Mouse (Mus musculus): ENCODE results near the gene Syn3. TPM values are rescaled to one million over a fixed set of nuclear protein-coding genes. Genes with fewer than 3 reads are reported as not detected.

The Syn3 gene
- total RNA-seq, 2 experiments from 2014 or later: 0.26 to 0.47 TPM

DNA sequence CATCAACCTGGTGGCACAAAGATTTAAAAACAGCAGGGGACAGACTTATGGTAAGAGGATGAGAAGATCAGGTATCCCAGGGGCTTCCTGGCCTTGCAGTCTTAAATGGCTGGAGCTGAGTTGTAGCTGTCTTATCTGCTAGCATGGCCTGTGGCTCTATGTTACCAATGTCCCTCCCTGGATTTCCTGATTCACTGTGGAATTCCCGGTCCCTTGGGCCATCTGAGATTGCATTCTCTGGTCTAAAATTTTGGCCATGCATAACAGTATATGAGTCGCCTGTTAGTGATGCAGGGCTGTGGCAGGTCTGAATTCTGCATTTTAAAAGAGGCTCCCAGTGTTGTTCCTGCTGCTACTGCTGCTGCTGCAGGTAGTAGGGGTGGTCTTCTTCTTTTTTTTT lies 382.4 kb downstream of the Syn3 start:
- DNase-seq (ENCODE audit: low spot score in 2 of 2): no peak

DNA sequence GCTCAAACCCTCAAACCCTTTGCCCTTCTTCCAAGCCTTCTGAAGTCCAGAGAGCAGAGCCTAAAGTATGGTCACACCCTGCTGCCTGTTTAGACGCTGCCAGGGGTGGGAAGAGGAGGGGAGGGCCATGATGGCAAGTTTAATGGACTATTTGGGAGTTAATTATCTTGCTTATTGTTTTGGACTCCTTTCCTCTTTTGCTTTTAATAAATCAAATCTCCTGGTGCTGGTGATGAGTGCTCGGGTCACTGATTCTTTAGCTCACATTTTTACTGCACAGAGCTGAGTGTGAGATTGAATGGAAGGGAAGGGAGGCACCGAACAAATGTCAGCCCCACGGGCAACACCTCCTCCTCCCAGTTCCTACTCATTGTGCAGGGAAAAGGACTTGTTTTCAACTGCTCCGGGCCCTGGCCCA lies 384.3 kb downstream of the Syn3 start:
- no peak for DNase-seq (ENCODE audit: low spot score in 2 of 2)

DNA sequence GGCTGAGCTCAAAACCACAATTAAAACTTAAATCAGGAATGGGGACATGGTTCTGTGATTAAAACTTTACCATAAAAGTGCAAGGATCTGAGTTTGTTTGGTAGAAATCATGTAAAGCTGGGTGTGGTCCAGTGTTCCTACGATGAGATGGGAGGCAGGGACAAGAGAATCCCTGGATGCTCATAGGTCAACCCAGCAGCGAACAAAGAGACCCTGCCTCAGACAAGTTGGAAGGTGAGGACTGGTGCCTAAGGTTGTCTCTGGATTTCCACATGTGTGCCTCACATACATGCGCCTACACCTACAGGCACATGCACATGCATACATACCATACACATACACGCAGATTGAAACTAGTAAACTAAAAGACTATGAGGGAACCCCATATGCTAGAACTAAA lies 389.9 kb downstream of the Syn3 start:
- no peak for DNase-seq (ENCODE audit: low spot score in 2 of 2)

DNA sequence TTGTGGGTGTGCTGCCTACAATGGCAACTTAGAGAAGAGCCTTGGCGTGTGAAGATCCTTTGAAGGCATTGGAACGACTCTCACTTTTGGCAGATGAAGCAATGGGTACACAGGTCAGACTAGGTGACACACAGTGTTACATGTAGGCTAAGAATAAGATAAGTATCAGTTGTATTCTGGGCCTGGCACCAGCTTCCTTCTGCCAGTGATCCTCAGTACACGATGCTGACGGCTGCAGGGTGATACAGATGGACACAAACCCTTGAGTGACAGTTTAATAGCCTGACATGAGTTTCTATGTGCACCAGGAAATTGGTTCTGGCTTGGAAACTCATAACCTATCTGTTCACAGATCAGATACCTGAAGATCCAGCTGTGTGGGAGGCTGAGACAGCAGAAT lies 391.0 kb downstream of the Syn3 start:
- no peak for DNase-seq (ENCODE audit: low spot score in 2 of 2)

DNA sequence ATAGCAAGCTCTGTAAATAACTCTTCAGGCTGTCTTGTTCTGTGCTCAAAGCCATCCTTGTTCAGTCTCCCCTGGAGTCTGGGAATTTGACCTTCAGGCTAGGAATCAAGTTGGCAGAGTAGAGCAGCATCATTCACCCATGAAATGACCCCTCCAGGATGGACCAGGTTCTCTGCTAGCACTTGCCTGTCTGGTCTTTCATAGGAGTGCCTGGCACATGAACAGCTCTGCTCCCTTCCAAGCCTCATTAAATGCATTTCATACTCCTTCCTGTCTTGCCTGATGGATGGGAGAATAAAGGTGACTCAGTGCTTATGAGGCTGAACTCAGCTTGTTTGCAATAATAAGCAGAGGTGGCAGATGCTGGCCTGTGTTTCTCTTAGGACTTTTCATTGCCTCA lies 394.7 kb downstream of the Syn3 start:
- DNase-seq (ENCODE audit: low spot score in 2 of 2): no peak

DNA sequence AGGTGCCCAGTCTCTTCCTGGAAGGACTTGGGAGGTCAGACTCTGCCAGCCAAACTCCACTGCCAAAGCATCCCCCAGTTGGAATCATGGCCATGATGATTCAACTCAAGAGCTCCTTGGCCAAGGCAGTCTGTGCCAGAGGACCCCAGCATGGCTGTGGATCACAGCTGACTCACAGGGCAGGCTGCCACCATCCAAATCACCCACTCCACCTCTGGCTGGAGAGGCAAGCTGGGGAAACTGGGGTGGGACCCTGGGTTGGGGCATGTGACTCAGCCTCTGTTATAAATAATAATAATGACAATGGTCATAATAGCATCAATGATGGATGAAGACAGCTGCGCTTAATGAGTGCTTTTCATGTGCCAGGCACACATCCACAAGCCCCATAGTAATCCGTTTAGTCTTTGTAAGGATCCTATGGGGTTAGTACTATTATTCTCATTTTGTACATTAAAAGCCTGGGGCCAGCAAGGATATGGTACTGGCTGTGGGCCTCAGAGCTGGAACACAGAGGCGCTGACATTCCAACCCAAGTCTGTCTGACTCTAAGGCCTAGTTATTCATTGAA lies 398.3 kb downstream of the Syn3 start:
- DNase-seq (ENCODE audit: low spot score in 2 of 2): peak in 1 of 2 experiments; percentile 49

DNA sequence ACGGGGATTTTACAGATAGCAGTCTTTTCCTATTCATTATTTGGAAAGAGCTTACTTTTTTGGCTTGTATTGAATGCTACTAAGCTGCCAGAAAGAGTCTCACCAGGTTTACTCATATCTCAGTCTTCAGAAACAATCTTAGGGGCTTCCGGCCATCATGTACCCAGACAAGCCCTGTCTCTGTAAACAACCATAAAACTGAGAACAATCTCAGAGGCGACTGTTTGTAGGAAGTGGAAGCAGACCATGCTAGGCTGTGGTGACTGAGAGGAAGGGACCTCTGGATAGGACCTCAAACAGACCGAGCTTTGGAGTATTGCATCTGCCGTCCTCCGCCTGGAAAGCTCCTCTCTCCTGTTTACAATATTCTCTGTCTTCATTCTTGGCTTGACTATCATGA lies 400.3 kb downstream of the Syn3 start:
- DNase-seq (ENCODE audit: low spot score in 2 of 2): no peak

DNA sequence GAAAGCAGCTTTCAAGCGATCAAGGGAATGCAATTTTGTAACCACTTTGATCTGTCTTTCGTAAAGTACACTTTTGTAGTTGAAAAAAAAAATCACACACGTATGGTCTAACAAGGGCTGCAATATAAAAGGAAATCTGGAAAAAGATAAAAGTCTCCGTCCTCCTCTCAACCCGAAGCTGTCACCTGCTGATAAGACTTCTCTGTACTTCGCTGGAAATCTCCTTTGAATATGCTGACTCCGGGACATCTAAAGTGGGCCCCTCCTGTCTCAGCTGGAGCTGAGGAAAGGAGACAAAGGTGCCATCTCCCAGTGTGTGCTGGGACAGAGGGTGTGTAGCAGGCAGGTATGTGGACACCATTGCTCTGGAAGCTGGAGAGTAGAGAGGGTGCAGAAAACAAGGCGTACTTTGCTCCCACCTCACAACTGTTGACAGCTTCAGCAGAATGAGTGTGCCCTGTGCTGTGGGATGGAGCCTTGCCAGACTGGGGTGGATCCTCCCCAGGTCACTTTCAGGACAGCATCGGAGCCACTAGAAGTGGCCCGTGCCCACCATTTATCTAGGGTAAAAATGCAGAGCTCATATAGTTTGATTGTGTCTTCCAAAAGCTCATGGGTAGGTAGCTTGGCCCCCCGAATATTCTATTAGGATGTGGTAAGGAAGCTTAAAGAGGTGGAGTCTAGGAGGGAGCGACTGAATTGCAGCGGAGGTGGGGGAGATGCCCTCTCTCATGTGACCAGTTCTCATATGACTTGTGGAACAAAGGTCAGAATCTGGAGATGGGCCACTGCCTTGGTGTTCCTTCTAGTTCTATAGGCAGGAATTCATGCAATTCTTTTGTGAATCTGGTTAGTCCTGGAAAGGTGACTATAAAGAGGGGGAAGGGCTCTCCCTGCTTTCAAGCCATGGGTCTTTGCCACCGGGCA lies 405.3 kb downstream of the Syn3 start:
- DNase-seq (ENCODE audit: low spot score in 2 of 2): no peak

DNA sequence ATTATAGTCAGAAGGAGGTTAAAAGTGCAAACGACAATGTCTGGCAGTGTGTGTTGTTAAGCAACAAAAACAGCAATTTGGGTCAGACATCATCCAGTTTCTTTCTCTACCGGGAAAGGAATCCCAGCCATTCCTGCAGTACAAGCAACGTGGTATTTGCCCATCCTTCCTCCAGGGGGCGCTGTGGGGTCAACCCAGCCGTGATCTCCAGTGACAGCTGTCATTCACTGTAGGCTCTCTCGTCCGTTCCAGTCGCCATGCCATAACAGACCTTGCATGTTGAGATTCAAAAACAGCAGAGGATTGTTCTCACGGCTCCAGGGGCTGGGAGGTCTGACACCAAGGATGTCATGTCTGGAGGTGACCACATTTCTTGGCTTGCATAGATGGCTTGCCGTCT lies 406.8 kb downstream of the Syn3 start:
- peak; percentile 28 for DNase-seq (ENCODE audit: low spot score in 2 of 2)

DNA sequence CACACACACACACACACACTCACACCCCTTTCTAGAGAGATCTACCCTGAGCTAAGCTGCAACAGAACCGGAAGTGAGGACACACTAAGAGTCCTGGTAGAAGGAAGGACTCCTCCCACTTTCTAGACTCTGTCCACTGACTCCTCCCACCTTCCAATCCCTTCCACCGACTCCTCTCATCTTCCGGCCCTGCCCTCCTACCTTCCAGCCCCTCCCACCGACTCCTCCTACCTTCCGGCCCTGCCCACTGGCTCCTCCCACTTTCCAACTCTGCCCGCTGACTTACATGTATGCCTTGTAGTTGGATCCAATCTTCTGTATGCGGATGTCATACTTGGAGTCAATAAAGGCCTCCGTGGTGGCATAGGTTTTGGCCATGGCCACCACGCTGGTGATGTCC lies 418.8 kb downstream of the Syn3 start:
- DNase-seq (ENCODE audit: low spot score in 2 of 2): no peak

DNA sequence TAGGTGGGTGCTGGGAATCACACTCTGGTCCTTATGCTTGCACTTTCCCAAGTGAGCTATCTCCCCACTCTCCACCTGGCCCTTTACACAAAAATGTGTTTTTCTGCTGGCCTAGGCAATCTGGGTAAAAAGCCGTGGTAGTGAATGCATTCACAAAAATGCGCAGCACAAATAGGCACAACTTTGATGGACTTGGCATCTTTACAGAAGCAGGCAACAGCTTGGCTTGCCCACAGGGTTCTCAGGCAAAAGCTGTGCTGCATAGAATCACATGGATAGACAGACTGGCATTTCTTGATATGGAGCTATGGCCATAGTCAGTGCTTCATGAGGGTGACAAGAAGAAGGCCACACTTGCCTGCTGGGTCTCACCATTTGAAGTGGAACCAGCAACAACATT lies 419.9 kb downstream of the Syn3 start:
- DNase-seq (ENCODE audit: low spot score in 2 of 2): no peak

DNA sequence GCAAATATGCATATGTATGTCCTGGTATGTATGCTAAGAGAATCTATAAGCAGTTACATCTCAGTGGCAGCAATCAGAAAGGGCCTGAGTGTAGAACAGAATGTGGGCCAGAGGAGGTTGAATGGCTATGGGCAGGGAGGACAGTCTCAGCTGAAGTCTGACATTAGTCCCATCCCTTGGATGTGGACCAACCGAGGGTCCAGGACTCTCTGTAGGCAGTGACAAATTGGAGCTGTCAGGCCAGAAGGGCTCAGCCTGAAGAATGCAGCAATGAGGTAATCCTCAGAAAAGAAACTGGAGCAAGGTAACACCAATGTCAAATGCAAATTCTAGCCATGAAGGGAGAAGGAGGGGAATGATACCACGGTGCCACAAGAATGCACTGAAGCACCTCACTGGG lies 421.4 kb downstream of the Syn3 start:
- no peak for DNase-seq (ENCODE audit: low spot score in 2 of 2)

DNA sequence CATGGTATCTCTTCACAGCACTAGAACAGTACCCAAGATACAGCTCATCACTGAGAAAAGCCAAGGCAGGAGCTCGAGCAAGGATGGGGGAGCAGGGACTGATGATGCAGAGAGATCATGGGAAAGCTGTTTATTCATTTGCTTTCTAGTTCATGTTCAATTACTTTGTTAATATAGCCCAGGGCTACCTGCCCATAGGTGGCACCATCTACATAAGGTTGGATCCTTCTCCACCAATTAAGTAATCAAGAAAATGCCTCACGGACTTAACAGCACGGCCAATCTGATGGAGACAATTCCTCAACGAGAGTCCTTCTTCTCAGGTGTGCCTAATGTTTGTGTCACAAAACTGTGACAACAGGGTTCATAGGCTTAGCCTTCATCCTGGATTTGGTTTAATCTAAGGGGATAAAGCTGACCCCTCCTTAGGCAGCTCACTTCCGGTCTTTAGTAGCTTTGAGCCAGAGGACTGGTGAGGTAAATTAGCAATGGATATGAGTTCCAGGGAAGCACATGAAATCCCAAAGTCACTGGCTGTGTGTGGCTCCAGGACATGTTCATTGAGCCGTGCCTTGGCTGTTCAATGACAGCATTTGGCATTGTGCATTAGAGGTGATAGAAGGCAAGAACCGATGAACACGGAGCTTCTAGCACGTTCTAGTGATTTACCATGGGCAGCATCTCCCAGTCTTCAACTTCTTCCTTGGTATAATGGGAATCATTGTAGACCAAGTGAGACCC lies 423.6 kb downstream of the Syn3 start:
- DNase-seq (ENCODE audit: low spot score in 2 of 2): no peak

DNA sequence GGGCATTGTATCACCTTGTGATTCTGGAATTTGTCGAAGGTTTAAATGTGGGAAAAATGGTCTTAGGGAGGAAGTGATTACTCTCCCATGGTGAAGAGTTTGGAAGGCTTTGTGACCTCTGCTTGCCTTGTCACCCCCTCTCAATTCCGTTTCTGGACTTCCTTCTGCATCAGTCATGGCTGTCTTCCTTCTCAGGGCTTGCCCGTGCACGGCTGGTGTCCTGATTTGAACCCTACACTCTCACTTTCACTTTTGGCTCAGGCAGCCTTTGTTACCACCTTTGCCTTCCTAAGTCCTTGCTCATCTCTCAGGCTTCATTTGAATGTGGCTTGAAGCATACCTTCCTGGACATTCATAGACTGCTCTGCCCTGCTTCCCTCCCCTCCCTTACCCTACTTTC lies 424.6 kb downstream of the Syn3 start:
- no peak for DNase-seq (ENCODE audit: low spot score in 2 of 2)

DNA sequence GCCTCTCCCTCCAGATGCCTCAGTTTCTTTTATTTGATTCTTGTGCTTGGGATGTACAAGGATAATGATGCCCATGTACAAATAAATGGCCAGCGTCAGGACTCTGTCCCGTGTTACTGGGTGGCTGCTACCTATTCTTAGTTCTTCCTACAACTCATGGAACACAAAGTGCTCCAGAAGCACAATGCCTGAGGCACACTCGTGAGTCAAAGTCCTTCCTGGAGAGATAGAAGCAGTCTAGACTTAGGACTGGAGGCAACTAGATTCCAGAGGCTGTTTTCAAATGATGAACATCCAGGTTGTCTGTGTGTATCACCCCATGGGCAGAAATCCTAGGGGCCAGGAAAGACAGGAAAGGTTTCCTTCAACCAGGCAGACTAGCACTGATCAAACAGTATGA lies 427.9 kb downstream of the Syn3 start:
- no peak for DNase-seq (ENCODE audit: low spot score in 2 of 2)

DNA sequence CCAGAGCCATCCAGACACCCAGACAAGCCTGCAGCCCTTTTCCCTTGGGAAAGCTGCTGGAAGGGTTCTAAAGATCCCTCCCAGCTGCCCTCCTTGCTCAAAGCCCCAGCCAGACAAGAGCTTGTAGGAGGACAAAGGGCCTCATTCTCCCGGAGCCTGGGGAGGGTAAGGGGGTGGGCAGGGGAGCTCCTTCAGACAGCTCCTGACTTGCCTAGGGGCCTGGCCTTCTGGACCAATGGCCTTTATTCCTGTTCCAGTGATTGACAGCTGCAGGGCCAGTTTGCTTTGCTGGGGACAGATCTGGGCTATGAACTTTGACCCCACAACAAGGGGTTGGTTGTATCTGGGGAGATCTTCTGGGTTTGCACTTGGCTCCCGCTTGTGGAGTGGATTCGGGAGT lies 429.4 kb downstream of the Syn3 start:
- DNase-seq (ENCODE audit: low spot score in 2 of 2): no peak

DNA sequence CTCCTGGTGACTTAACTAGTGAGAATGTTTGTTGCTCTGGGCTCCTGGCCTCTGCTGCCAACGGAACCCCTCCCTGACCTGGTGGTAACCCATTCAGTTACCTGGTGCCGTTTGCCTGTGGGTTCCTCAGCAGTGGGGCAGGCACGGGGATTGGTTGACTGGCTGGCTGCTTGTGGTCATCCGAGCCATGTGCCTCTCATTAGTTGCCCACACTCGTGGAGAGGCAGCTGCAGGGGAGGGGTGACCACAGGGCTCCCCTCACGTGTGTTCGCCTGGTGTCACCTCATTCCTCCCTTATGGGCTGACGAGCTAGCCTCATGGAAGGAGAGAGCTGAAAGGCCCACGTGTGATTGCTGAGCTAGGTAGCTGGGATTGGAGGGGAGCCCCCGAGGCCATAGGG lies 430.8 kb downstream of the Syn3 start:
- DNase-seq (ENCODE audit: low spot score in 2 of 2): no peak

DNA sequence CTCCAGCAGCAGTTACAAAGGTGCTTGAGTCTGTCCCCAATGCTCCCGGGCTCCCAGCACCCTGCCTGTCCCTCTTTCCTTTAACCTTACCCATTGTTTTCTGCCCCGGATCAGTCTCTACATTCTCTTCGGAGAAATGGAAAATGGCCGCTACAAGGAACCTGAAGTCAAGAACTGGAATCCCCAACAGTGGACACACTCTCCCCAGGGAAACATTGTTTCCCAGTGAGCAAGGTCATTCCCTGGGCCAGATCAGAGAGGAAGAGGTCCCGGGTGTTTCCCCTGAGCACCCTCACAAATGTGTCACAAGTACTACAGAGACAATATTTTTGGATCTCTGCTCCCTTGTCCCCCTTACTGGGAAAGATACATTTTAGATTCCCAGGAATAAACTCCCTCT lies 432.0 kb downstream of the Syn3 start:
- DNase-seq (ENCODE audit: low spot score in 2 of 2): no peak

DNA sequence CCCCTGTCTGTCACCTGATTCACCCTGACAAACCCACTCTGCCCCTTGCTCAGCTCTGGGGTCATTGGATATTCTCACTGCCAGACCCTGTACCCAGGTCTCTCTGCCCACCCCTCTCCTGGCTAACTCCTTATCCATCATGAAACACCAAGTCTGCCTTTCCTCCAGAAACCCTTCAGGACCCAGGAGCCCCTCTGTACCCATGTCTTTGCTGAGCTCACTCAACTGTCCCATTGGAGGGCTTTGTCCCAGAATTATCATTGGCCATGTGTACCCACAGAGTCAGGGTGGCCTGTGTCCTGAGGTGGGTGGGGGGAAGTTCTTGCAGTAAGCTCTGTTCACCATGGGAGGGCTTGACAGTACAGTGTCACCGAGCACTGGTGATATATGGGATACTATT lies 433.0 kb downstream of the Syn3 start:
- DNase-seq (ENCODE audit: low spot score in 2 of 2): no peak

DNA sequence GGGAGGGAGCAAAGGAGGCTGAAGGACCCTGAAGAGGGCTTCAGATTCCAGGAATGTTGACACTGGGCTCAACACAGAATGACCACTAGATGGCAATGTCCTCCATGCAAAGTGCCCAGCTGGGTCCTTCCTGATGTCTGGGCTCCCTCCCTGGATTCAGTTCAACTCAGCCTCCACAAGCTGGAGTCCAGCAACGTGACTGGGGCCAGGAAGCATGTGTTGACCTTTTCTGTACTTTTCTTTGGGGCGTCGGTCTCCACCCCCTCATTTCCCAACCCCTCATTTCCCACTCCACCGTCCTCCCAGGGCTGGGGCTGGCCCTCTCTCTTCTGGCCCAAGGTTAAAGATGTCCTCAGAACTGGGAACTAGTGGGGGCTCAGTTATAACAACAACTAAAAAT lies 433.8 kb downstream of the Syn3 start:
- DNase-seq (ENCODE audit: low spot score in 2 of 2): peak; percentile 56 to 75

DNA sequence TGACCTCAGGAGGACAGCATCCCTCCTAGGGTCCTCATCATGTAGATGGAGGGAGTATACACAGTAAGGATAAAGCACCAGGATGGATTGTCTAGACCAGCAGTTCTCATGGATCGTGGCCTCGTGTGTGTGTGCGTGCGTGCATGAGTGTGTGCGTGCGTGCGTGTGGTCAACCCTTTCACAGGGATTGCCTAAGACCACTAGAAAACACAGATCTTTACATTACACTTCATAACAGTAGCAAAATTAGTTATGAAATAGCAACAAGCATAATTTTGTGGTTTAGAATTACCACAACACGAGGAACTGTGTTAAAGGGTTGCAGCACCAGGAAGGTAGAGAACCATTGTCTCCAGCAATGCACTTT lies 435.7 kb downstream of the Syn3 start:
- DNase-seq (ENCODE audit: low spot score in 2 of 2): no peak

DNA sequence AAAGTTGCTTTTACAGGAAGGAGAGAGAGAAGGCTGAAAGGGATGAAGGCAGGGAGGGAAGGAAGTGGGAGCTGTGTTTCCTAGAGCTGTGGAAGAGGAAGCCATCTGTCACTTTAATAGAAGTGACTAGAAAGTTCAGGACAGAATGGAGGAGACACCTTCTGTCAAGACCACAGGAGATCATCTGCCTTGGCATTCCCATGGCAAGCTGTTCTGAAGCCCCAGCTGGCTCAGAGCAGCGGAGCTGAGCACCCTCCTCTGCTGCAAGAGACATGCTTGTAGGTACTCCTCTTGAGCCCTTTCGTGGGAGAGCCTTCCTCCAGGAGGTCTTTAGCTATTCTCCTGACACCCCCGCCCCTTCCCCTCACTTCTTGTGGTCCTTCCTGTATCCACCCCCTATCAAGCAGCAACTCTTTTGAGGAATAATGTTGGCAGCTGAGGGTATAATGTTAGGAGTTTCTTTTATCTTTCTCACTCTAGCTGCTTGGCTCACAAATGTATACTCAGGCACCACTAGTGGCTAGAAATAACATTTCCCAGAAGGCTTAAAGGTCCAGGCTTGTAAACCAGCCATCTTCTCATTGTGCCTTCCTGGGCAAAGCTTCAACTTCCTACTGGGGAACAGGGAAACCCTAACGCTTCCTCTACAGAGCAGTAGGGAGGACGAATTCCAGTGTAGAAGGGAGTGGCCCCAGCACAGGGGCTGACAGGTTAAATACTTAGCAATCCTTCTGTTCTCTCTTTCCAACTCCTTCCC lies 436.3 kb downstream of the Syn3 start:
- DNase-seq (ENCODE audit: low spot score in 2 of 2): no peak
